Mouse (Mus musculus) kidney, embryonic 15.5 days (tissue): ENCODE measurements around the gene Mus81. TPM values are rescaled to one million over a fixed set of nuclear protein-coding genes. Genes with fewer than 3 reads are reported as not detected.

Source experiments
- polyA plus RNA-seq: library from polyadenylated mRNA; unstranded; fragments of >200 nt; fragmentation: Nextera tagmentation; extraction: Ambion mirVana; gene quantifications from 2 replicates; pipeline ENCODE4 v1.2.1, GENCODE M21; 2015

Mus81 gene
- polyA plus RNA-seq, 1 experiment from 2014 or later: 47.4 TPM

Other genes with a start within 250 kb of the Mus81 start
- gene Pacs1, start 215.3 kb downstream of the Mus81 start, polyA plus RNA-seq: 23.2 and 25.0 TPM in 2 replicates
- 351 and 362 TPM in 2 replicates for gene Sf3b2, start 192.9 kb downstream of the Mus81 start, polyA plus RNA-seq
- 3.8 and 3.9 TPM in 2 replicates for gene Gal3st3, start 190.1 kb downstream of the Mus81 start, polyA plus RNA-seq
- gene Catsper1, start 152.7 kb downstream of the Mus81 start, polyA plus RNA-seq: not detected in 2 replicates
- gene Cst6, start 138.8 kb downstream of the Mus81 start, polyA plus RNA-seq: 0.45 and 1.2 TPM in 2 replicates
- gene Eif1ad, start 121.7 kb downstream of the Mus81 start, polyA plus RNA-seq: 58.4 and 59.3 TPM in 2 replicates
- 477 and 508 TPM in 2 replicates for gene Banf1, start 121.2 kb downstream of the Mus81 start, polyA plus RNA-seq
- 82.0 and 87.6 TPM in 2 replicates for gene Sart1, start 99.7 kb downstream of the Mus81 start, polyA plus RNA-seq
- gene Tsga10ip, start 85.9 kb downstream of the Mus81 start, polyA plus RNA-seq: 0.30 and 0.57 TPM in 2 replicates
- gene Drap1, start 63.4 kb downstream of the Mus81 start, polyA plus RNA-seq: 248 and 250 TPM in 2 replicates
- gene AI837181, start 63.3 kb downstream of the Mus81 start, polyA plus RNA-seq: 54.2 and 59.0 TPM in 2 replicates
- gene Fosl1, start 40.9 kb downstream of the Mus81 start, polyA plus RNA-seq: 0.39 TPM in 1 of 2 replicates, not detected in the other
- gene Ccdc85b, start 30.5 kb downstream of the Mus81 start, polyA plus RNA-seq: 10.1 and 11.3 TPM in 2 replicates
- 119 and 128 TPM in 2 replicates for gene Fibp, start 27.8 kb downstream of the Mus81 start, polyA plus RNA-seq
- 1.1 and 1.5 TPM in 2 replicates for gene Ctsw, start 19.9 kb downstream of the Mus81 start, polyA plus RNA-seq
- 156 and 179 TPM in 2 replicates for gene Efemp2, start 14.4 kb downstream of the Mus81 start, polyA plus RNA-seq
- gene Cfl1, start 2.1 kb upstream of the Mus81 start, polyA plus RNA-seq: 2,798 and 2,930 TPM in 2 replicates
- 0.30 and 0.32 TPM in 2 replicates for gene 1700020D05Rik, start 15.4 kb upstream of the Mus81 start, polyA plus RNA-seq
- gene Snx32, start 22.1 kb upstream of the Mus81 start, polyA plus RNA-seq: 7.5 and 9.3 TPM in 2 replicates
- gene Ovol1, start 72.2 kb upstream of the Mus81 start, polyA plus RNA-seq: 11.3 and 12.0 TPM in 2 replicates
- gene Ap5b1, start 79.6 kb upstream of the Mus81 start, polyA plus RNA-seq: 9.7 and 10.8 TPM in 2 replicates
- gene Rnaseh2c, start 113.5 kb upstream of the Mus81 start, polyA plus RNA-seq: 158 and 163 TPM in 2 replicates
- gene Kat5, start 121.8 kb upstream of the Mus81 start, polyA plus RNA-seq: 53.5 and 58.8 TPM in 2 replicates
- 47.3 and 52.4 TPM in 2 replicates for gene Rela, start 149.1 kb upstream of the Mus81 start, polyA plus RNA-seq
- gene Sipa1, start 175.3 kb upstream of the Mus81 start, polyA plus RNA-seq: 30.8 and 39.8 TPM in 2 replicates
- 42.6 and 43.2 TPM in 2 replicates for gene Map3k11, start 200.3 kb upstream of the Mus81 start, polyA plus RNA-seq
- 22.2 and 30.1 TPM in 2 replicates for gene Pcnx3, start 200.5 kb upstream of the Mus81 start, polyA plus RNA-seq
- gene Kcnk7, start 216.0 kb upstream of the Mus81 start, polyA plus RNA-seq: 0.15 and 0.38 TPM in 2 replicates
- 20.5 and 25.9 TPM in 2 replicates for gene Ehbp1l1, start 237.9 kb upstream of the Mus81 start, polyA plus RNA-seq
- 89.0 and 91.4 TPM in 2 replicates for gene Fam89b, start 241.3 kb upstream of the Mus81 start, polyA plus RNA-seq